Mouse (Mus musculus) lung, embryonic 14.5 days (tissue): ENCODE results near the gene Ushbp1. TPM values are rescaled to one million over a fixed set of nuclear protein-coding genes. Genes with fewer than 3 reads are reported as not detected.

Experiments
- ATAC-seq: fragments of 200-750 bp; cut with Nextera tagmentation; 2 replicates; pipeline ENCODE4 v1.8.0; 2017; ENCODE audit warnings: mild to moderate bottlenecking, moderate TSS enrichment, moderate library complexity; ENCODE audit not compliant: insufficient read depth
- DNase-seq: peaks from one replicate; pipeline ENCODE4 v3.0.0-alpha.2; 2015
- H3K27ac ChIP-seq: fragments of 300-500 bp; sonication (generic); 2 replicates; pipeline ENCODE4 v1.5.1; 2014; ENCODE audit warnings: low read depth, mild to moderate bottlenecking, moderate library complexity
- H3K27me3 ChIP-seq: fragments of 300-500 bp; sonication (generic); 2 replicates; pipeline ENCODE4 v1.6.1; 2014; ENCODE audit warnings: low read length, control low read depth; ENCODE audit not compliant: insufficient read depth
- H3K36me3 ChIP-seq: fragments of 300-500 bp; sonication (generic); 2 replicates; pipeline ENCODE4 v1.6.1; 2014; ENCODE audit warnings: control low read depth; ENCODE audit not compliant: insufficient read depth
- H3K4me1 ChIP-seq: fragments of 300-500 bp; sonication (generic); 2 replicates; pipeline ENCODE4 v1.6.1; 2014; ENCODE audit warnings: antibody characterized with exemption, control low read depth; ENCODE audit not compliant: insufficient read depth
- H3K4me2 ChIP-seq: fragments of 300-500 bp; sonication (generic); 2 replicates; pipeline ENCODE4 v1.6.1; 2014; ENCODE audit warnings: mild to moderate bottlenecking
- H3K4me3 ChIP-seq: fragments of 300-500 bp; sonication (generic); 2 replicates; pipeline ENCODE4 v1.5.1; 2014; ENCODE audit warnings: low read depth, low read length
- H3K9ac ChIP-seq: fragments of 300-500 bp; sonication (generic); 2 replicates; pipeline ENCODE4 v1.6.1; 2014
- H3K9me3 ChIP-seq: fragments of 300-500 bp; sonication (generic); 2 replicates; pipeline ENCODE4 v1.6.1; 2016; ENCODE audit warnings: low read depth, low read length, control low read depth
- CTCF ChIP-seq: IDR thresholded peaks from 2 replicates; pipeline ENCODE4 v1.5.1; 2016; ENCODE audit warnings: antibody characterized with exemption, low read depth
- WGBS: fragments of 180-500 bp; shearing (Covaris S2); extraction: QIAGEN DNeasy Blood & Tissue Kit; methylation state at CpG from one replicate; pipeline ENCODE4 v1.1.7; 2014; 5-methylcytosine and 5-hydroxymethylcytosine counted together
- polyA plus RNA-seq: library from polyadenylated mRNA; unstranded; fragments of >200 nt; fragmentation: Nextera tagmentation; extraction: Ambion mirVana; gene quantifications from 2 replicates; pipeline ENCODE4 v1.2.1, GENCODE M21; 2014

Gene Ushbp1
- polyA plus RNA-seq, 1 experiment from 2014 or later, result 20.6 TPM

GRCm38 (mm10) chr8:71383396-71383795 is 12.2 kb downstream of the Ushbp1 start:
- 19% methylated on average over 12 of the region's 12 CpGs for WGBS
- ATAC-seq (no peak), DNase-seq (no peak)
- Histone ChIP-seq H3K9ac (no peak overlapping the region), H3K4me2 (no peak overlapping the region), H3K27ac (peak overlapping the region; percentile 91; the same call in 1 of the 2 replicates), H3K36me3 (peaks cover 4% of the 10 kb centered on the region; the same call in 1 of the 2 replicates), H3K4me3 (no peak overlapping the region), H3K9me3 (no peaks in the 10 kb centered on the region), H3K27me3 (no peaks in the 10 kb centered on the region), H3K4me1 (peaks cover 18% of the 10 kb centered on the region)
- no peak for TF ChIP-seq CTCF

GRCm38 (mm10) chr8:71381971-71382961 is 13.3 kb downstream of the Ushbp1 start:
- ATAC-seq, result peak; percentile 92
- 2% methylated on average over 66 of the region's 80 CpGs for WGBS
- H3K4me2 ChIP-seq, result peak overlapping the region; percentile 98

GRCm38 (mm10) chr8:71381421-71381970 is 14.1 kb downstream of the Ushbp1 start, which contains the start of gene Nr2f6:
Nr2f6 (minus strand) TSS chr8:71381960.
- ATAC-seq (peak; percentile 63), DNase-seq (peak; percentile 80)

More at GRCm38 (mm10) chr8:71381971-71382961, 13.3 kb downstream of the Ushbp1 start:
- H3K27ac ChIP-seq, result peak overlapping the region; percentile 91
- no peaks in the 10 kb centered on the region for H3K27me3 ChIP-seq
- H3K4me1 ChIP-seq, result peaks cover 18% of the 10 kb centered on the region
- peak overlapping the region; percentile 84 for H3K9ac ChIP-seq
- H3K9me3 ChIP-seq, result no peaks in the 10 kb centered on the region
- TF ChIP-seq CTCF, result no peak
- H3K36me3 ChIP-seq, result peaks cover 15% of the 10 kb centered on the region
- H3K4me3 ChIP-seq, result peak overlapping the region; percentile 90
- peak; percentile 95 for DNase-seq

GRCm38 (mm10) chr8:71380178-71381171 is 15.1 kb downstream of the Ushbp1 start:
- H3K9me3 ChIP-seq, result no peaks in the 10 kb centered on the region
- 1% methylated on average over 72 of the region's 72 CpGs for WGBS
- ATAC-seq (no peak), DNase-seq (peak; percentile 28)
- peaks cover 29% of the 10 kb centered on the region for H3K4me1 ChIP-seq
- peak overlapping the region; percentile 84 for H3K9ac ChIP-seq
- no peak for TF ChIP-seq CTCF
- no peaks in the 10 kb centered on the region for H3K27me3 ChIP-seq
- H3K4me2 ChIP-seq, result peak overlapping the region; percentile 98
- peak overlapping the region; percentile 90 for H3K4me3 ChIP-seq
- H3K36me3 ChIP-seq, result peaks cover 24% of the 10 kb centered on the region
- peak overlapping the region; percentile 95; the same call in 1 of the 2 replicates for H3K27ac ChIP-seq

More at GRCm38 (mm10) chr8:71381421-71381970, 14.1 kb downstream of the Ushbp1 start, which contains the start of gene Nr2f6:
- Histone ChIP-seq H3K4me2 (peak within 1 kb of the TSS; percentile 98), H3K27me3 (no peaks in the 10 kb centered on the region), H3K9ac (peak within 1 kb of the TSS; percentile 84), H3K27ac (peak within 1 kb of the TSS; percentile 95), H3K36me3 (peaks cover 20% of the 10 kb centered on the region), H3K4me1 (peaks cover 22% of the 10 kb centered on the region), H3K4me3 (peak within 1 kb of the TSS; percentile 90), H3K9me3 (no peaks in the 10 kb centered on the region)
- WGBS, result under 1% methylated on average over 76 of the region's 89 CpGs
- no peak for TF ChIP-seq CTCF

- H3K36me3 ChIP-seq, result peaks cover 32% of the 10 kb centered on the region
- 49% methylated on average over 3 of the region's 3 CpGs for WGBS
- H3K4me1 ChIP-seq, result peaks cover 29% of the 10 kb centered on the region
- DNase-seq, result no peak
- no peaks in the 10 kb centered on the region for H3K27me3 ChIP-seq
- TF ChIP-seq CTCF, result no peak
- H3K27ac ChIP-seq, result 0 out of 2 replicates have a peak overlapping the region, but pooled peaks have one; percentile 12
- no peaks in the 10 kb centered on the region for H3K9me3 ChIP-seq
- H3K9ac ChIP-seq, result peak overlapping the region; percentile 84
- H3K4me3 ChIP-seq, result peak overlapping the region; percentile 90
- H3K4me2 ChIP-seq, result peak overlapping the region; percentile 98
- ATAC-seq, result no peak
Observed at GRCm38 (mm10) chr8:71379512-71380075, 16.0 kb downstream of the Ushbp1 start.

- Histone ChIP-seq H3K36me3 (peaks cover 38% of the 10 kb centered on the region), H3K4me3 (peak overlapping the region; percentile 90), H3K4me1 (peaks cover 29% of the 10 kb centered on the region), H3K9ac (peak overlapping the region; percentile 9; the same call in 1 of the 2 replicates), H3K27me3 (no peaks in the 10 kb centered on the region), H3K4me2 (peak overlapping the region; percentile 98), H3K9me3 (no peaks in the 10 kb centered on the region), H3K27ac (no peak overlapping the region; the same call in 1 of the 2 replicates)
- WGBS, result 77% methylated on average over 4 of the region's 4 CpGs
- ATAC-seq (no peak), DNase-seq (no peak)
- TF ChIP-seq CTCF, result no peak
Observed at GRCm38 (mm10) chr8:71379008-71379407, 16.6 kb downstream of the Ushbp1 start.
